In the genomic region with DNA sequence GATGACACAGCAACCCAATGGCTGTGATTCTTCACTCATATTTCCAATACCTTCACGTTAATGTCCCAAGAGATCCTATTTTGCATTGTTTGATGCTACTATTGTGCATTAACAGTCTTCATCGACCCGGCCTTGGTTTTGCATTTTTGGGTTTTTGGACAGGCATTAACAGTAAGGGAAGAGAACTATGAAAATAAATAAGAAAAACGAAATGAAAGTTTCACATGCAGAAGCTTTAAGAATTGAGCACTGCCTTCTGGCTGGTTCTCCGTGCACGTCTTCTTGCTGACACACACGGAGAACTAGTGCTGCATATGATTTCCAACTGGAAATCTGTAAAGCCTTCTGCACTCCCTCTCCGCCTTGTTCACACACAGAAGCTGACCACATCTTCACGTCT, we compare ENCODE assay signal across 4 mouse cellular contexts.
"Had no signal": no experiment of that assay in that cellular context is flagged by ENCODE, and none has a peak within 500 bp of the region (broad histone marks: within the 10 kb centered on the region; RNA-seq: fewer than 3 reads in every experiment).

No protein-coding gene starts in this region.

- DNase-seq: kidney, adult 9 months; kidney, postnatal 36 days; lung, postnatal 14 days; right cerebral cortex, postnatal 14 days had no signal
